Mouse (Mus musculus): ENCODE data around the gene Copg2. TPM values are rescaled to one million over a fixed set of nuclear protein-coding genes. Genes with fewer than 3 reads are reported as not detected.
"Not testable (repeated sequence)": the region's sequence is repeated elsewhere in the genome, so short reads cannot be mapped to it uniquely, and the experiment has no call there.

The Copg2 gene
- polyA plus RNA-seq, 1 experiment from 2014 or later = 39.2 TPM

DNA sequence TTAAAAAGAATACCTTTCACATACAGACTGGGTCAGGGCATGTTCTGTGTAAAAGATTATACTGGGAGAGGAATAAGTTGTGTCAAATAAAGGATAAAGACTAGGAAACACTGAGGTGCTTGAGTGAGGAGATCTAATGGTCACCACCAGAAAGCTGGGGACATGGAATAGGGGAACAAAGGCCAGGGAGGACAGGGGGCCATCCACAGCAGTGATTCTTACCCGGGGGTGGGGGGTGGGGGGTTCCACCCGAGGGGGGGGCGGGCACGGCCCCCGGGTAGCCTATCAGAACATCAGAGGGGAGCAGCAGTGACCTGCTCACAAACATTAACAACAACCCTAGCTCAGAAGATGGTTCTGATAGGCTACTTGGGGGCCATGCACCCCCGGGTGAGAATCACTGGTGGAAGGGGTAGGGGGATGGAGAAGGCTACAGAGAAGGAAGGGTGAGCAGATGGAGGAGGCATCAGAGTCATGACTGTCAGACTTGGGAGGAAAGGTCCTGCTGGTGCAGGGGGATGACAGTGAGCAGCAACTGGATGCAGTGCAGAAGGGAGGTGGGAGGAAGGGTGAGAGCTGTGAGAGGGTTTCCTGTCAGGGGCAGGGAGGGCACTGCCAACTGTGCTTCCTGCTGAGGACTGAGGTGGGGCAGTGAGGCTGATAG is 92.1 kb downstream of the Copg2 start:
- H3K4me3 ChIP-seq (replicated peaks); H3K27me3 ChIP-seq; H3K9ac ChIP-seq (replicated peaks); H3K4me2 ChIP-seq (replicated peaks); H3K4me1 ChIP-seq (replicated peaks); H3K9me3 ChIP-seq; H3K27ac ChIP-seq: not testable (repeated sequence)
- H3K36me3 ChIP-seq = peaks cover 33% of the 10 kb centered on the region
- ATAC-seq = peak; percentile 90
- 85% methylated on average over 6 of the region's 6 CpGs for WGBS

DNA sequence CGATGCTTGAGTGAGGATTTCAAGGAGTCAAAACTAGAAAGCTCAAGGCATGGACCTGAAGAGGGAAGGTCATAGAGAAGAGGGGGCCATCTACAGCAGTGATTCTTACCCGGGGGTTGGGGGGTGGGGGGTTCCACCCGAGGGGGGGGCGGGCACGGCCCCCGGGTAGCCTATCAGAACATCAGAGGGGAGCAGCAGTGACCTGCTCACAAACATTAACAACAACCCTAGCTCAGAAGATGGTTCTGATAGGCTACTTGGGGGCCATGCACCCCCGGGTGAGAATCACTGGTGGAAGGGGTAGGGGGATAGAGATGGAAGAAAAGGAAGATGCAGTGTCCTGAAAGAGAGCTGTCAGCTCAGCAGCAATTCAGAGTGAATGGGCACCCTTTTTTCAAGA is 93.7 kb downstream of the Copg2 start:
- not testable (repeated sequence) for H3K27ac ChIP-seq; H3K4me1 ChIP-seq (replicated peaks); H3K4me2 ChIP-seq (replicated peaks); H3K27me3 ChIP-seq; H3K4me3 ChIP-seq (replicated peaks); H3K9ac ChIP-seq (replicated peaks); H3K9me3 ChIP-seq
- ATAC-seq = peak; percentile 58
- WGBS = 80% methylated on average over 7 of the region's 7 CpGs
- peaks cover 29% of the 10 kb centered on the region for H3K36me3 ChIP-seq

DNA sequence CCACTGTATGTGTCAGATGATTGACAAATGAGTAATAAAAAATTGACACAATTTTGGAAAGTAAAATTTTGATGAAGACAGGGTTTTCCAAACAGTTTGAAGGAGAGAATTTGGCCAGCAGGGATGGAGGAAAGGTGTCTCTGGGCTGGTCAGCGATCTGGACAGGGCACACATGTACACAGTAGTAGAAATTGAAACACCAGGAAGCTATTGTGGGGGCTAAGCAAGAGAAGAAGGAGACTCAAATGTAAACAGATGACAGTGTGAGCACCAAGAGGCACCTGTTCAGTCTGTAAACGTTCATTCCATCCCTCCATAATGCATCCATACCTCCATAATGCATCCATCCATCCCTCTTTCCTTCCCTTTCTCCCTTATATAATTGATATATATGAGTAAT is 145.4 kb downstream of the Copg2 start:
- Histone ChIP-seq H3K36me3 (peaks cover 51% of the 10 kb centered on the region), H3K27ac (no peak overlapping the region), H3K9ac (replicated peaks) (no peak overlapping the region), H3K9me3 (no peaks in the 10 kb centered on the region), H3K4me1 (replicated peaks) (no peaks in the 10 kb centered on the region), H3K27me3 (no peaks in the 10 kb centered on the region), H3K4me3 (replicated peaks) (no peak overlapping the region), H3K4me2 (replicated peaks) (no peak overlapping the region)
- WGBS = 88% methylated on average over 2 of the region's 2 CpGs
- ATAC-seq = no peak

DNA sequence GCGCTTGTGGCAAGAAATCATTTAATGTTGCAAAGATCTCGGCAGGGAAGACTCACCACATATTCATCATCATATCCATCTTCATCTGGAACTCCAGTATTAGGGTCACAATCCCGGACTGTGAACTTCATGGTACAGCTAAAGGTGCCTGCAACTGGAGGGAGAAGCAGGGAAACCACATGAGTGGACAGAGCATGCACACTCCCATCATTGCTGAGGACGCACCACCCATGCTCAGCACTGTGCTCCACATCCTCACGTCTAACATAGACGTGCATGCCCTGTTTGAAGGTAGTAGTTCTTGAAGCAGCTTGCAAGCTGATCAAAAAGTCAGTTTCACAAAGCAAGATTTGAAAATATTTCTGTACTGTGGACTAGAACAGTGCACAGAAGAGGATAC is 146.1 kb downstream of the Copg2 start:
- ATAC-seq = no peak
- H3K4me1 ChIP-seq (replicated peaks) = no peaks in the 10 kb centered on the region
- peaks cover 56% of the 10 kb centered on the region for H3K36me3 ChIP-seq
- H3K9ac ChIP-seq (replicated peaks) = no peak overlapping the region
- H3K4me2 ChIP-seq (replicated peaks) = no peak overlapping the region
- no peak overlapping the region for H3K27ac ChIP-seq
- H3K9me3 ChIP-seq = no peaks in the 10 kb centered on the region
- H3K4me3 ChIP-seq (replicated peaks) = no peak overlapping the region
- H3K27me3 ChIP-seq = no peaks in the 10 kb centered on the region
- WGBS = 88% methylated on average over 6 of the region's 6 CpGs

DNA sequence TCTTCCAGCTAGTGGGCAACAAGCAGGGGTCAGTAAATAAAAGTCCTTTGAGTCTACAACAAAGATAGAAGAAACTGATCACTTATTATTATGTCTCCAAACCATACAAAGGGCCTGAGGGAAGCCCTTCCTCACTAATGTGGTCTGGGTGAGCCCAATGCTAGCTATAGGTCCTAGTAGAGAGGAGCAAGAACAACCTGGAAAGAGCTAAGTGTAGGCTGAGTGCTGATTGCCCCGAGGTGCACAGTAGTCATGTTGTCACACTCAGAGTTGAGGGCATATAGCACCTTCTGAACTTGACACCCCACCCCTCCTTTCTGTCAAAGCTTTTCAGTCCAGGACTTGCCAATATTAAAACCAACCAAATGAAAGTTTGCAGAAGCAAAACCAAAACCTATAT is 146.7 kb downstream of the Copg2 start:
- H3K4me2 ChIP-seq (replicated peaks) = no peak overlapping the region
- H3K27ac ChIP-seq = no peak overlapping the region
- H3K4me3 ChIP-seq (replicated peaks) = no peak overlapping the region
- H3K9ac ChIP-seq (replicated peaks) = no peak overlapping the region
- H3K4me1 ChIP-seq (replicated peaks) = no peaks in the 10 kb centered on the region
- 91% methylated on average over 1 of the region's 1 CpGs for WGBS
- H3K27me3 ChIP-seq = no peaks in the 10 kb centered on the region
- H3K9me3 ChIP-seq = no peaks in the 10 kb centered on the region
- no peak for ATAC-seq
- H3K36me3 ChIP-seq = peaks cover 62% of the 10 kb centered on the region

DNA sequence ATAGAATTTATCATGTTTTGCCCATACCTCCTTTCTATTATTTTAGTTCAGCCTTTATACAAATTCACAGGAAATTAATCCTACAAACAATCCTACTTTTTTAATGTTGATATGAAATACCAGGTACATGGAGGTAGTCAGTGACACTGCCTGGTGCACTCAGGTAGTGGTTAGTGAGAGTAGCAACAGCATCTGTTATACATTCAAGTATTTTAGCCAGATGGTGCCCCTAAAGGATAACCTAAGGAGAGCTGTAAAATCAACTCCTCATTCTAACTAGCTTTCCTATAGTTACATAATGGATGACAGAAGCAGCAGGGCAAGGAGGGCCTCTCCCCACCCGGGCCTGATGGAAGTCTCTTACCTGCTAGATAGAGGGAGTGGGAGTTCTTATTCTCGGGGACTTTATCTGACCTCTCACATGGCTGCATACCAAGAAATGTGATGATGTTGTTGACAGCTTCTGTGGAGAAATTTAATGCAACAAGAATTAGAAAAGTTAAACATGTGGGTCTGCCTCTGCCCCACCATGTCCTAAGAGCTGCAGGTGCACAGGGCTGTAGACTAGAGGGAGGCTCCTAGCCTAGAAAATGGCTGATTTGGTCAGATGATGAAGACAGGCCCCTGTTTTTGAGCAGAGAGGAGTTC is 147.4 kb downstream of the Copg2 start:
- H3K36me3 ChIP-seq = peaks cover 66% of the 10 kb centered on the region
- H3K4me1 ChIP-seq (replicated peaks) = no peaks in the 10 kb centered on the region
- 44% methylated on average over 2 of the region's 2 CpGs for WGBS
- H3K9me3 ChIP-seq = no peaks in the 10 kb centered on the region
- ATAC-seq = no peak
- no peak overlapping the region for H3K4me2 ChIP-seq (replicated peaks)
- H3K27ac ChIP-seq = no peak overlapping the region
- no peak overlapping the region for H3K4me3 ChIP-seq (replicated peaks)
- no peak overlapping the region for H3K9ac ChIP-seq (replicated peaks)
- no peaks in the 10 kb centered on the region for H3K27me3 ChIP-seq

DNA sequence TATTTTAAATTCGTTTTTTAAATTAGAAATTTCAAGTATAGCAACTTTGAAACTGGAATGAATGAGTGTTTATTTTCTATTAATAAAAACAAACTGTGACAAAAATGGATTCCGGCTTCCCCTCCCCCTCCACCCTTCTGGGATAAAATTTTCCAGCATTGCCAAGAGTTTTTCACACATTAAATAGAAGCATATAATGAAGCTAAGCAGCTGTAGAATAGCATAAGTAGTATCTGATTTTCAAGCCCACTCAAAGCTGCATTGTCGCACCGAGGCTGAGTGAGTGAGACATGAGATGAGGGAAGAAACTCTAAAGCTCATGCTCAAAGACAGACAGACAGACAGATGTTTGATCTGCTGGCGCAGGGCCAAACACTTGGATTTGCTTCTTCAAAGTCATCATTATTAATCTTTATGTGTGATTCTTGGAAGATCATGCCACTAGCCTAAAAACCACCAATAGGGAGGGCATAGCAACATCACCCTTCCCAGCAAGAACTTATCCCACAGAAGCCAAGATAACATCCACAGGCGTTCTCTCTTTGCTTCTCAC is 148.2 kb downstream of the Copg2 start:
- no peak overlapping the region for H3K9ac ChIP-seq (replicated peaks)
- ATAC-seq = no peak
- H3K9me3 ChIP-seq = no peaks in the 10 kb centered on the region
- no peak overlapping the region for H3K4me3 ChIP-seq (replicated peaks)
- H3K27me3 ChIP-seq = no peaks in the 10 kb centered on the region
- no peak overlapping the region for H3K4me2 ChIP-seq (replicated peaks)
- H3K4me1 ChIP-seq (replicated peaks) = no peaks in the 10 kb centered on the region
- H3K27ac ChIP-seq = no peak overlapping the region
- 79% methylated on average over 6 of the region's 6 CpGs for WGBS
- peaks cover 74% of the 10 kb centered on the region for H3K36me3 ChIP-seq

DNA sequence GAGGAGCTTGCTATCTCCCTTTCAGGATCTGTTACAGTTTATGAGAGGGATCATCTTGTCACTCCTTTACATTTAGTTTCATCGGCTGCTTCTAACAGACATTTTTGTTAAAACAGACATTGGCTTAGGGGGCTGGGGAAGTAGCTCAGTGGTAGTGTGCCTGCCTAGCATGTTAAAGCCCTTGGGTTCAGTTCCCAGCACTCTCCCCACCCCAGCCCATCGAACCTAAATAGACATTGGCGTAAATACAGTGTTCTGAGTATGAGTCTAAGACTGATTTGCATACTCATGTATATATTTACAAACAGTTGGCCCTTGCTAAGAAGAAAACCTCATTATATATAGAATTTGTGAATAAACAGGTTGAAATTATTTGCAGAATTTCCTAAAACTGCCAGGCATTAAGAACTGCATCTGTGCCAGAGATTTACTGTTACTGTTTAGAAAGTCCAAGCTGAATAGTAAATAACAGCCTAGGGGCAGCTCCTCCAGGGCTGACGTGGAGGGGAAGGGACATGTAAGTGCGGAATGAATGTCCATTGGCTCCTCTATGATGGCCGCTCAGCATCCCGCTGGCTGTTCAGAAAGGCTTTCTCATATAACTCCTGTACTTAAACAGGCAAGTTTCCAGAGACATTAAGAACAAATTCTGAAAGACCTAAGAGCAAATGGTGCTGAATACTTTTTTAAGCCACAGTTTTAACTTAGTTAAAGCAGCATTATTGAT is 148.8 kb downstream of the Copg2 start:
- no peak for ATAC-seq
- H3K27ac ChIP-seq = no peak overlapping the region
- no peak overlapping the region for H3K4me2 ChIP-seq (replicated peaks)
- no peaks in the 10 kb centered on the region for H3K4me1 ChIP-seq (replicated peaks)
- no peaks in the 10 kb centered on the region for H3K9me3 ChIP-seq
- WGBS = 76% methylated on average over 7 of the region's 7 CpGs
- H3K27me3 ChIP-seq = no peaks in the 10 kb centered on the region
- H3K36me3 ChIP-seq = peaks cover 79% of the 10 kb centered on the region
- H3K9ac ChIP-seq (replicated peaks) = no peak overlapping the region
- H3K4me3 ChIP-seq (replicated peaks) = no peak overlapping the region

DNA sequence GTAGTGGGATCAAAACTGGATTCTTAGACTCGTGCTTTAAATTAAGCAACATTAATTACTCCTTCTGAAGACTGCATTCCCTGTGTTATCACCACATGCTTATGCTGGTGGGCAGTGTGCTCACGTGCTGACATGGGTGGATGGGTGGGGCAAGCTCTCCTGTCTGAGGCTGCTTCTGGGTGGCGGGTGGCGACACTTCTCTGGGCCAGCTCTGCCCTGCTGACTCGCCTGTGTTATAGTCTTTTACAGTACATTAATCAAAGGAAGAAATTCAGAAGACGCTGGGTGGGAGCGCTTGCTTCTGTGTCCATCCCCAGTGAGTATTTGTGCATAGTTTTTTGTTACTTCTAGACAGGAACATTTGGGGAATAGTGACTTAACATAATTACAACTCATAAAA is 151.0 kb downstream of the Copg2 start:
- H3K36me3 ChIP-seq = peaks cover 77% of the 10 kb centered on the region
- 0 out of 2 replicates have a peak, but pooled peaks cover 1% of the 10 kb centered on the region for H3K4me1 ChIP-seq (replicated peaks)
- no peak overlapping the region for H3K4me3 ChIP-seq (replicated peaks)
- no peak overlapping the region for H3K27ac ChIP-seq
- WGBS = 76% methylated on average over 7 of the region's 7 CpGs
- no peaks in the 10 kb centered on the region for H3K27me3 ChIP-seq
- H3K9ac ChIP-seq (replicated peaks) = no peak overlapping the region
- H3K9me3 ChIP-seq = no peaks in the 10 kb centered on the region
- ATAC-seq = no peak
- no peak overlapping the region for H3K4me2 ChIP-seq (replicated peaks)

DNA sequence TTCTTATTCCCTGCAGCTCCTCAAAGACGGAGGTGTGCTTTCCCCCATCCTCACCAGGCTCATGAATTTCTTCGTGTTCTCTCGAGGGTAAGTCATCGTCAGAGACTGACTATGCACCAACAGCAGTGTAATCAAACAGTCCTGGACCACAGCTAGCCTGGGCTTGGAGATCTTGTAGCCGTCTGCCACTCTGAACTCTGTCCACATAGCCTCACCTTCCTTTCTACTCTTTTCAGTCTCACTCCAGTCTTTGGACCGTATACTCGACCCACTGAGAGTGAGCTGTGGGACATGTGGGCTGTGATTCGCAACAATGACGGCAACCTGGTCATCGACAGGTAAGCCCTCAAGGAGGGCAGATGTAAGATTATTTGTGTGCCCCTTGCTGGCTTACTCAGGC is 151.7 kb downstream of the Copg2 start:
- no peak overlapping the region for H3K4me3 ChIP-seq (replicated peaks)
- H3K36me3 ChIP-seq = peaks cover 69% of the 10 kb centered on the region
- WGBS = 85% methylated on average over 10 of the region's 10 CpGs
- no peak overlapping the region for H3K4me2 ChIP-seq (replicated peaks)
- no peak for ATAC-seq
- peaks cover under 1% of the 10 kb centered on the region for H3K9me3 ChIP-seq
- H3K27ac ChIP-seq = 0 out of 2 replicates have a peak overlapping the region, but pooled peaks have one; percentile 25
- H3K4me1 ChIP-seq (replicated peaks) = 0 out of 2 replicates have a peak, but pooled peaks cover 7% of the 10 kb centered on the region
- H3K9ac ChIP-seq (replicated peaks) = no peak overlapping the region
- H3K27me3 ChIP-seq = no peaks in the 10 kb centered on the region

DNA sequence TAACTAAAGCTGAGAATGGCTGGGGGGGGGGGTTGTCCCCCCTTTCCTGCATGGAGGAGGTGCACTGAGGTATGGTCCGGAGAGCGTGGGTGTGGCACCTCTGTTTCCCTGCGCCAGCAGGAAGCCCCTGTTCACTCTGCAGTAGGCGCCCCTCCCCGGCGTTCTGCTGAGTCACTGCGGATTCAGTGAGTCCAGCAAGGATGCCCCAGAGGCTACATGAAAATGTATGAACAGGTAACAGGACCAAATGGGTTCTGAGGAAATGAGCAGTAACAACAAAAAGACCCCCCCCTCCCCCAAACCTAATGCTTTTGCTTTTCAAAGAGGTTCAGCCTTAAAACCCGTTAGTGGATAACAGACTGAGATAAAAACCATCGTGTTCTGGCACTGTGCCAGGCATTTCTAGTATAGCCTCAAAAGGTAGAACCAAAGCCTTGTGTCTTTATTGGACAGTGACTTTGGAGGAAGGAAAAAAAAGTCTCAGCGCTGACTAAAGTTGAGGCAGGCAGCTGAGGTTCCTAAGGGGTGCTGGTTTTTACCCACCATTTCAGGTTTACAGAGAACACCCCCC is 157.3 kb downstream of the Copg2 start:
- peaks cover 39% of the 10 kb centered on the region for H3K9me3 ChIP-seq
- H3K4me3 ChIP-seq (replicated peaks) = peak overlapping the region; percentile 63
- WGBS = 53% methylated on average over 10 of the region's 10 CpGs
- peak overlapping the region; percentile 92; the same call in 1 of the 2 replicates for H3K27ac ChIP-seq
- H3K36me3 ChIP-seq = peaks cover 28% of the 10 kb centered on the region
- ATAC-seq = no peak
- H3K27me3 ChIP-seq = no peaks in the 10 kb centered on the region
- peak overlapping the region; percentile 84 for H3K9ac ChIP-seq (replicated peaks)
- H3K4me2 ChIP-seq (replicated peaks) = peak overlapping the region; percentile 60
- peaks cover 31% of the 10 kb centered on the region for H3K4me1 ChIP-seq (replicated peaks)

Measured in midbrain, embryonic 13.5 days (tissue).